Mouse (Mus musculus): ENCODE measurements around the gene Slc25a39.
"Not testable (repeated sequence)": the region's sequence is repeated elsewhere in the genome, so short reads cannot be mapped to it uniquely, and the experiment has no call there.

The Slc25a39 gene

GRCm38 (mm10) chr11:102375196-102376173 lies 32.3 kb downstream of the Slc25a39 start:
- in situ Hi-C loops (cut with MboI; ENCODE audit: low sequenced_read_pairs): no loop called here

DNA sequence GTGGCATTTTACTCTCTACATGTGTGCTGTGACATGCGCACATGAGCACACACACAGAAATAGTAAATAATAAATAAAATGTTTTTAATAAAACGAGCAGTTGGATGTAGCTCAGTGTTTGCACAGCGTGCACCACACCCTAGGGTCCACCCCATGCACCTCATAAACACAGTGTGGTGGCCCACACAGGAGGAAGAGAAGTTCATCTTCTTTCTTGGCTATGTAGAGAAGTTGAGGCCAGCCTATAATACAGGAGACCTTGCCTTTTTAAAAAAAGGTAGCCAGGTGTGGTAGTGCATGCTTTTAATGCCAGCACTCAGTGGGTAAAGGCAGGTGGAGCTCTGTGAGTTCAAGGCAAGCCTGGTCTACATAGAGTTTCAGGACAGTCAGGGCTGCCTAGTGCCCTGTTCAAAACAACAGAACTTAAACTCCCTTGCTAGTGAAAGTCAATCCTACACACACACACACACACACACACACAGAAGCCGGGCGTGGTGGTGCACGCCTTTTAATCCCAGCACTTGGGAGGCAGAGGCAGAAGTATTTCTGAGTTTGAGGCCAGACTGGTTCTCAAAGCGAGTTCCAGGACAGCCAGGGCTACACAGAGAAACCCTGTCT lies 33.5 kb downstream of the Slc25a39 start:
- in situ Hi-C loops (cut with MboI; ENCODE audit: low sequenced_read_pairs): no loop called here

DNA sequence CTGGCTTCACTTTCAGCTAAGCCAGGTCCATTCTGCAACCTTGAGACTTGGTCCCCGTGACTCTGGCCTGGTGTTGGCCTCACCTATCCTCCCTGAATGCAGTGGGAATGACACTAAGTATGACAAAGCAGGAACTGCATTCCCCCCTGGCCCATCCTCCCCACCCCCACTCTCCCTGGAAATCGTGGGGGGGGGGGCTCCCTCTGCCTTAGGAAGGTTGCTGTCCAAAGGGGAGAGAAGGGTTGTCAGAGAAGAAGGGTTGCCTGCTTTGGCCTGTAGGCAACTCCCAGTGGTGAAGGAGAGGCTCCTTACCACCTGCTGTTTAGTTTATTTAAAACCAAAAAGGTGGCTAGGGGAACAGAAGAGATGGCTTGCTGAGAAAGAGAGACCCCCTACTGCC lies 34.1 kb downstream of the Slc25a39 start:
- in situ Hi-C loops (cut with MboI; ENCODE audit: low sequenced_read_pairs): no loop called here

GRCm38 (mm10) chr11:102372936-102373335 lies 34.8 kb downstream of the Slc25a39 start:
- in situ Hi-C loops (cut with MboI; ENCODE audit: low sequenced_read_pairs): no loop called here

DNA sequence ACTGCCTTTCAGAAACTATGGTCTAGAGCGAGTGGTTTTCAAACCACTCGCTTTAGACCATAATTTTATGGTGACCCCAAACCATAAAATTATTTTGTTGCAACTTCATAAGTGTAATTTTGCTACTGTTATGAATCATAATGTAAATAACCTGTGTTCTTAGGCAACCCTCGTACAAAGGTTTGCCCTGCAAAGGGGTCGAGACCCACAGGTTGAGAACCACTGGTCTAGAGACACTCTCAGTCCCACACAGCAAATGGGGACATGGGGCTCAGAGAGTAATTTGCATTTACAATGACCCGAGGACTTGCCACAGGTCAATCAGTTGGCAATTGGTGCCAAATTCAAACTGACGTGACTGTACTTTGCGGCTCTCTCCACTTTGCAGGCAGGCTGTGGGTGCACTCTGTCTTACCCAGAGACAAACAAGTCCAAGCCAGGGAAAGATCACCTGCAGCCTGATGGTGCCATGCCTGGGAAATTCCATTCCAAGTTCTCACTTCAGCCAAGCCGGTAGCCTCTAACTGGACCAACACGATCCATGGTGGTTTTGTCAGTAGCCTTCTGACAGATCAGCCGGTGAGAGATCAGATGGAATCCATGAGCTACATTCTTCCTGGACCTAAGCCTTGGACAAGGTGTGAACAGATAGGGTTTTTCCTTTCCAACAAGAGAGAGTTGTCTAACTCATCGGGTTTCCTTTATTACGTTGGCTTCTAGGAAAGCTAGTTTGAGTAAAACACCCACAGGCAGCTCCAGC lies 35.6 kb downstream of the Slc25a39 start:
- in situ Hi-C loops (cut with MboI; ENCODE audit: low sequenced_read_pairs): no loop called here

- in situ Hi-C loops (cut with MboI; ENCODE audit: low sequenced_read_pairs): no loop called here
Observed at GRCm38 (mm10) chr11:102370285-102370684, 37.5 kb downstream of the Slc25a39 start.

DNA sequence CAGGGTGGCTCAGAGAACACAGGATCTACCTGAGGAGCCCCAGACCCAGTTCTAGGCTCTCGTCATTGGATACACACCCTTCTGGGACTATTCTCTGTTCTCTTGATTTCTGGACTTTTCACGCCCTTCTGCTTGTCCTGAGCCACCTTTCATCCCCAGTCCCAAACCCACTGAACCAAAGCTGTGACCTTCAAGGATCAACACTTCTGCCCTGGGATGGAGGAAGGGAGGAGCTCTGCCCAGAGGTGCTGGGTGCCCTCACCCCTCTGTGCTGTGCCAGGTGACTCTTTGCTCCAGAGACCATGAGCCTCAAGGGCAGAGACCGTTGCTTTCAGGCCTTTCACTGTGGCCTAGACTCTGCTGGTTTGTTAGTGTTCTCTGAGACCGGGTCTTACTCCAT lies 38.5 kb downstream of the Slc25a39 start:
- in situ Hi-C loops (cut with MboI; ENCODE audit: low sequenced_read_pairs): no loop called here

- in situ Hi-C loops (cut with MboI; ENCODE audit: low sequenced_read_pairs): no loop called here
Observed at GRCm38 (mm10) chr11:102368347-102368746, 39.4 kb downstream of the Slc25a39 start.

DNA sequence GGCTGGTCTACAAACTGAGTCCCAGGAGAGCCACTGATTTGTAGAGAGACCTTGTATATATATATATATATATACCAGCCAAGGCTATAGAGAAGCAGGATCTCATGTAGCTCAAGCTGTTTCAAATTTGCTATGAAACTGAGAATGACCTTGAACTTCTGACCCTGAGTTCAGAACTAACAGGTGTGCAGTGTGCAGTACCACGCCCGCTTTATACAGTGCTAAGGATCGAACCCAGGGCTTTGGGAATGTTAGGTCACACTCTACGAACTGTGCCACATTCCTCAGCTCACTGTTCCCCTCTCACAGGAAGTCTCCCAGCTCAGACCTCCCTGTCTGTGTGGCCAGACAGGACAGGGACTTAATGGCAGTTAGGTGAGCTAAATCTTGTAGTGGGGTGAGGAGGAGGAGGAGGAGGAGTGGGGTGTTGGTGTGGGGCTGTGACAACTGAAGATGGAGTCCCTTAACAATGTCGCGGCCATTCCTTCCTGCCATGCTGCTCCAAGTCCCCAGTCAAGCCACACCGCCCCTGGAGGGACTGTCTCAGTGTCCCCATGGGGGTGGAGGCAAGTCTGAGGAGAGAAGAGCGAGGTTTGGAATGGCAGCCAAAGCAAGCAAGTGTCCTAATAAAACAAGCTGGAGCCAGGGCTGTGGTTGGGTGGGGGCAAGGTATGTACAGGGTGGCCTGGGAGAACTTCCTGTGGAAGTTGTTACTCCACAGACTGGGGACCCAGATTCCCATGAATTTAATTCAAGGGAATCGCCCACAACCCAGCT lies 40.1 kb downstream of the Slc25a39 start:
- in situ Hi-C loops (cut with MboI; ENCODE audit: low sequenced_read_pairs): no loop called here

DNA sequence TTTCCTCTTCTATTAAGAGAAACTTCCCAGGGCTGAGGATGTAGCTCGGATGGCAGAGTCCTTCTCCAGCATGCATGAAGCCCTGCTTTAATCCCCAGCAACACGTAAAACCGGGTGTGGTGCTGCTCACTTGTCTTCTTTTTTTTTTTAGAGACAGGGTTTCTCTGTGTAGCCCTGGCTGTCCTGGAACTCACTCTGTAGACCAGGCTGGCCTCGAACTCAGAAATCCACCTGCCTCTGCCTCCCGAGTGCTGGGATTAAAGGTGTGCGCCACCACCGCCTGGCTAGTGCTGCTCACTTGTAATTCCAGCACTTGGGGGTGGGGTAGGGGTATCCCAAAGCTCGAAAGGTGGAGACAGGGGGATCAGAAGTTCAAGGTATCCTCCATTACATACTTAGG lies 41.6 kb downstream of the Slc25a39 start, which contains the start of gene Slc4a1:
Gene Slc4a1, minus strand, starts transcription at position 101 of the 400 bp plus-strand sequence.
- in situ Hi-C loops (cut with MboI; ENCODE audit: low sequenced_read_pairs): not testable (repeated sequence)

DNA sequence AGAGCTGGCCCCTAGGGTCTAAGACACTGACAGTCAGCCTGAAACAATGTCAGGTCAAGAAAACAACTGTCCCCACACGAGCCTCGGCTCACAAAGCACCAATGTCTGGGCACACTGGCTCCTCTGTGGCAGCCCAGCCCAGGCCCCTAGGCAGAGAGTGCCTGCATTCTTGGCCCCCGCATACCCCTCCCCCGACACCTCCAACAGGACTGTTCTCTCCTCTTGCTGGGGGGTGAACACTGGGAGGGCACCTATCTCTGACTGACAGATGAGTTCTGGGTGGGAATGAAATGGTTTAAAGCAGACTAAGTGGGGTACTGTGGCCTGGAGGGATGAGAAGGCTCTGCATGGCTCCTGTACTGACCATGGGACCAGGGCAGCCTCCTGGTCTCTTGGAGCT lies 42.0 kb downstream of the Slc25a39 start:
- in situ Hi-C loops (cut with MboI; ENCODE audit: low sequenced_read_pairs): no loop called here

DNA sequence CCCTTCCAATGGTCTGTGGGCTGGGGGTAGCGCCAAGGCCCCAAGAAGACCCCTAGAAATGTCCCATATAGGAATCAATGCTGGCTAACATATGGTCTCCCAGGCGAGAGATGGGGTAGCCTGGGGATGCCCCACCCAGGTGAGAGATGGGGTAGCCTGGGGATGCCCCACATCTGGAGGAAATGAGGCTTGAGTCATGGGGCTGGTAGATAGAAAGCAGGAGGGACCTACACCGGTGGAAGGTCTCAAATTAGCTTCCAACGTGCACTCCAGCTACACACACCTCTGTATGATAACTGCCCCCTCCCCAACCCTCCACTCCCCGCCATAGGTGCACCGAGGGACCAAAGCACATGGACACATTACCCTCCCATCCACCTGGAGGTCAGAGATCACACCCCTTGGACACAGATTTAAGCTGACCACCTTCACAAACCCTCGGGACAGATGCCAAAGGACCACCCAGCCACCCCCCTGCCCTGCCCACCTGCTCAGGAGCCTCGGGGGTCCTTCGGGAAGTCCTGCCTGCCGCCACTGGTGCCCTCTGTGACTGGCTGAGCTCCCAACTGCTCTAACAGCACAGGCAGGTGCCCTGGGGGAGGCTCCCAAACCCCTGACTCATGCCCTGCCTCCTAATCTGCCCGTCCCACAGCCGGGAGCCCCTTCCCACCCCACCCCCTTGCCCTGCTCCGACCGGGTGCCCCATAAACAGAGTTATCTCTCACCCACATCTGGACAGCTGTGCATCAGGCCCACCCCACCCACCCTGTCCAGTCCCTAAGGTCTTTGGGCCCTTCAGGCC lies 43.0 kb downstream of the Slc25a39 start:
- in situ Hi-C loops (cut with MboI; ENCODE audit: low sequenced_read_pairs): no loop called here

DNA sequence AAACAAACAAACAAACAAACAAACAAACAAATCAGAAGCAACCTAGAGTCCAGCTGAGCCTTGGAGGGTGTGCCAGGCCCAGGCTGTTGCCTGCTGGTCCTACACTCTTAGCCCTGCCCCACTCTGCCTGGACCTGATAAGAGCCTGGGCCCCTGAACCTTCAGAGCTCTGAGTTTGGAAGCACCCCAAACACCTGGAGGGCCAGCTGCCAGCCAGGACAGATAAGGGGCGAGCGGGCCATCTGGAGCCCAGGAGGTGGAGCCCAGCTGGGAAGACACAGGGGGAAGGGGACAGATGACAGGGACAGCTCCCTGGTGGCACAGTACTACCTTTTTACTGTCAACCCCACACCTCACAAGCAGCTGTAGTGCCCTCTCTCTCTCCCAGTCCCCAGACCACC lies 44.1 kb downstream of the Slc25a39 start:
- in situ Hi-C loops (cut with MboI; ENCODE audit: low sequenced_read_pairs): no loop called here

GRCm38 (mm10) chr11:102361776-102362495 lies 45.8 kb downstream of the Slc25a39 start:
- in situ Hi-C loops (cut with MboI; ENCODE audit: low sequenced_read_pairs): no loop called here

DNA sequence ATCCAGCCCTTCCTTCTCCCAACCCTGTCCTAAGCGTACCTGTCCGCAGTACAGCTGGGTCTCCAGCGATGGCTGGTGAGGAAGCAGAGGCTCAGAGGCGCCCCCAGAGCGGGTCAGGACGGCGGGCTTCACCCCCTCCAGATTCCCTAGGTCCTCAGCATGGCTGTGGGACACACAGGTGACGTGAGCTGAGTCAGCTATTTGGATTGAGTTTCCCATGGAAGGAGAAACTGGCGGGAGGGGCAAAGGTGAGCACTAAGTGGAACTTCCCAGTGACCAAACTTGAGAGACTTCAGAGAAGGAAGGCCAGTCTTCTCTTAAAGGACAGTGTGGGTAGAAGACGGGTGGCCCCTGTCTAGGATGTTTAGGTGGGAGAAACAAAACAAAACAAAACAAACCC lies 49.4 kb downstream of the Slc25a39 start:
- in situ Hi-C loops (cut with MboI; ENCODE audit: low sequenced_read_pairs): no loop called here

GRCm38 (mm10) chr11:102356636-102357350 lies 51.0 kb downstream of the Slc25a39 start:
- in situ Hi-C loops (cut with MboI; ENCODE audit: low sequenced_read_pairs): no loop called here

DNA sequence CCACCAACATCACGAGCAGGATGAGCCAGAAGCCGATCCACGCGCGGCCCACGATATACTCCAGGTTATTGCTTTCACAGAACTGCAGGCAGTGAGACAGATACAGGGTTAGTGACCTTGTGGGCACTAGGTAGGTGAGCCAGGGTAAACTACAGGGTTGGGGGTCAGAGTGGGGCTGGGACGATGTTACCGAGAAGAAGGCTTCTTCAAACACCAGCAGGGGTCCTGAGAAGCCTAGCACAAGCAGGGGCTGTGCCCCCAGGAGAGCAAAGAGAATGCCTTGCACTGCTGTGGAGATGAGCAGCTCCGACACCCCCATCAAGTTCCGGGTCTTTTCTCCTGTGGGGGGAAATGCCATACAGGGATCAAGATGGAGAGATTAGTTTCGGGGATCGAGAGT lies 51.6 kb downstream of the Slc25a39 start:
- in situ Hi-C loops (cut with MboI; ENCODE audit: low sequenced_read_pairs): no loop called here

GRCm38 (mm10) chr11:102355501-102355900 lies 52.2 kb downstream of the Slc25a39 start:
- in situ Hi-C loops (cut with MboI; ENCODE audit: low sequenced_read_pairs): no loop called here
